Mouse (Mus musculus): ENCODE measurements around the gene Mettl24.

GRCm38 (mm10) chr10:40840086-40840485, 157.0 kb downstream of the Mettl24 start:
- no peak for TF ChIP-seq CTCF (IDR thresholded peaks at IDR 0.05; ENCODE audit: insufficient read depth, low read depth, low read length)
- TF ChIP-seq POLR2A (IDR thresholded peaks at IDR 0.05; ENCODE audit: insufficient read depth, low read depth, low read length), result no peak

Data from olfactory bulb, adult 2 months (tissue).